ENCODE assay signal across 24 mouse cellular contexts in genomic region chr13:11025918-11026317, GRCm38 (mm10).
DNase-seq lines count a peak whose midpoint lies in the region; ATAC-seq and TF ChIP-seq lines count a peak whose summit lies in the region.
"Had no signal": no experiment of that assay in that cellular context is flagged by ENCODE, and none has a peak within 500 bp of the region (broad histone marks: within the 10 kb centered on the region; RNA-seq: fewer than 3 reads in every experiment).

No protein-coding gene starts in this region.

- H3K27me3 ChIP-seq in hindbrain, embryonic 16.5 days (replicated peaks; ENCODE audit: control insufficient read depth, insufficient read depth, low read length): no peaks in the 10 kb centered on the region
- no peaks in the 10 kb centered on the region for H3K27me3 ChIP-seq in hindbrain, embryonic 10.5 days (ENCODE audit: insufficient read depth, poor library complexity, severe bottlenecking)
- H3K27me3 ChIP-seq in midbrain, postnatal 0 days (ENCODE audit: insufficient read depth, low read length): no peaks in the 10 kb centered on the region
- no peaks in the 10 kb centered on the region for H3K27me3 ChIP-seq in midbrain, embryonic 10.5 days (ENCODE audit: low read depth, poor library complexity, severe bottlenecking)
- H3K27me3 ChIP-seq: embryonic facial prominence, embryonic 12.5 days; hindbrain, embryonic 15.5 days; intestine, embryonic 15.5 days; limb, embryonic 13.5 days; lung, embryonic 15.5 days had no signal

- no peak overlapping the region for H3K4me2 ChIP-seq in hindbrain, embryonic 16.5 days (ENCODE audit: low read length)
- no peak overlapping the region for H3K4me2 ChIP-seq in midbrain, postnatal 0 days (ENCODE audit: low read depth, low read length, poor library complexity, severe bottlenecking)
- H3K4me2 ChIP-seq: embryonic facial prominence, embryonic 12.5 days; hindbrain, embryonic 15.5 days; intestine, embryonic 15.5 days; limb, embryonic 13.5 days; liver, embryonic 11.5 days; lung, embryonic 15.5 days; midbrain, embryonic 11.5 days had no signal

- ATAC-seq in hindbrain, embryonic 16.5 days: peak; percentile 56; the same call in 1 of the 2 replicates
- ATAC-seq in midbrain, postnatal 0 days (ENCODE audit: low FRiP score): no peak
- ATAC-seq: forebrain, embryonic 14.5 days; intestine, embryonic 15.5 days had no signal

- H3K27ac ChIP-seq in hindbrain, embryonic 16.5 days (ENCODE audit: low read depth, low read length): no peak overlapping the region
- no peak overlapping the region for H3K27ac ChIP-seq in hindbrain, embryonic 10.5 days
- H3K27ac ChIP-seq in midbrain, postnatal 0 days (ENCODE audit: low read depth, low read length): no peak overlapping the region
- H3K27ac ChIP-seq in midbrain, embryonic 10.5 days (replicated peaks): no peak overlapping the region
- H3K27ac ChIP-seq: embryonic facial prominence, embryonic 12.5 days; hindbrain, embryonic 15.5 days; intestine, embryonic 15.5 days; layer of hippocampus, adult 2 months; limb, embryonic 13.5 days; lung, embryonic 15.5 days had no signal

- TF ChIP-seq CTCF in midbrain, postnatal 0 days (IDR thresholded peaks at IDR 0.05): peak; percentile 41

- no peak overlapping the region for H3K4me3 ChIP-seq in hindbrain, embryonic 16.5 days (ENCODE audit: low read length)
- no peak overlapping the region for H3K4me3 ChIP-seq in hindbrain, embryonic 10.5 days
- H3K4me3 ChIP-seq in midbrain, postnatal 0 days (ENCODE audit: low read depth, low read length): no peak overlapping the region
- no peak overlapping the region for H3K4me3 ChIP-seq in midbrain, embryonic 10.5 days
- H3K4me3 ChIP-seq: embryonic facial prominence, embryonic 12.5 days; hindbrain, embryonic 15.5 days; intestine, embryonic 15.5 days; layer of hippocampus, adult 2 months; limb, embryonic 13.5 days; lung, embryonic 15.5 days had no signal

- 58% methylated on average over 3 of the region's 3 CpGs for WGBS in hindbrain, embryonic 16.5 days
- WGBS in hindbrain, embryonic 10.5 days: 82% methylated on average over 3 of the region's 3 CpGs
- WGBS in midbrain, postnatal 0 days: 57% methylated on average over 3 of the region's 3 CpGs
- WGBS in midbrain, embryonic 10.5 days: 84% methylated on average over 3 of the region's 3 CpGs

- H3K4me1 ChIP-seq in hindbrain, embryonic 16.5 days (ENCODE audit: control insufficient read depth, insufficient read depth, low read depth, low read length): no peaks in the 10 kb centered on the region
- H3K4me1 ChIP-seq in hindbrain, embryonic 10.5 days (replicated peaks): no peaks in the 10 kb centered on the region
- no peaks in the 10 kb centered on the region for H3K4me1 ChIP-seq in midbrain, postnatal 0 days (ENCODE audit: insufficient read depth, low read length)
- no peaks in the 10 kb centered on the region for H3K4me1 ChIP-seq in midbrain, embryonic 10.5 days
- H3K4me1 ChIP-seq: embryonic facial prominence, embryonic 12.5 days; intestine, embryonic 15.5 days; limb, embryonic 13.5 days; lung, embryonic 15.5 days had no signal

- H3K9ac ChIP-seq in hindbrain, embryonic 16.5 days (ENCODE audit: low read depth, low read length): no peak overlapping the region
- no peak overlapping the region for H3K9ac ChIP-seq in midbrain, postnatal 0 days (replicated peaks; ENCODE audit: low read length, poor library complexity, severe bottlenecking)
- H3K9ac ChIP-seq: embryonic facial prominence, embryonic 12.5 days; hindbrain, embryonic 15.5 days; intestine, embryonic 15.5 days; limb, embryonic 13.5 days; lung, embryonic 15.5 days had no signal

- no peak for DNase-seq in hindbrain, embryonic 10.5 days (ENCODE audit: low spot score)
- DNase-seq in midbrain, postnatal 0 days (ENCODE audit: low spot score): peak; percentile 15
- no peak for DNase-seq in midbrain, embryonic 10.5 days (ENCODE audit: low spot score)
- peak; percentile 2 to 19 for DNase-seq in frontal cortex, postnatal 36 days (ENCODE audit: low spot score in 2 of 2)
- DNase-seq in cerebellum, adult 11-12 months: no peak
- DNase-seq: adrenal gland, adult 2 months; adrenal gland, postnatal 36 days; B cell, adult 2 months; cerebellum, adult 9-11 months; embryo, embryonic 11 days; gastrocnemius, postnatal 14 days; heart, postnatal 14 days; kidney, adult 2 months; kidney, postnatal 36 days had no signal

- H3K9me3 ChIP-seq in hindbrain, embryonic 16.5 days (ENCODE audit: control insufficient read depth, low read length): no peaks in the 10 kb centered on the region
- no peaks in the 10 kb centered on the region for H3K9me3 ChIP-seq in hindbrain, embryonic 10.5 days
- no peaks in the 10 kb centered on the region for H3K9me3 ChIP-seq in midbrain, postnatal 0 days (ENCODE audit: low read length)
- H3K9me3 ChIP-seq in midbrain, embryonic 10.5 days (replicated peaks): no peaks in the 10 kb centered on the region
- H3K9me3 ChIP-seq: embryonic facial prominence, embryonic 12.5 days; hindbrain, embryonic 15.5 days; intestine, embryonic 15.5 days; limb, embryonic 13.5 days; lung, embryonic 15.5 days had no signal

- no peaks in the 10 kb centered on the region for H3K36me3 ChIP-seq in hindbrain, embryonic 16.5 days (ENCODE audit: control insufficient read depth, insufficient read depth, low read length)
- H3K36me3 ChIP-seq in hindbrain, embryonic 10.5 days: no peaks in the 10 kb centered on the region
- H3K36me3 ChIP-seq in midbrain, postnatal 0 days (ENCODE audit: insufficient read depth, low read length): no peaks in the 10 kb centered on the region
- H3K36me3 ChIP-seq in midbrain, embryonic 10.5 days: no peaks in the 10 kb centered on the region
- H3K36me3 ChIP-seq: embryonic facial prominence, embryonic 12.5 days; hindbrain, embryonic 15.5 days; intestine, embryonic 15.5 days; limb, embryonic 13.5 days; lung, embryonic 15.5 days had no signal

Comparison
In these comparisons a context has a peak if more than half of its experiments do, and no peak if none do; other contexts are left out.
1. DNase-seq: peak in midbrain, postnatal 0 days (single experiment) and frontal cortex, postnatal 36 days (2 of 2); none in hindbrain, embryonic 10.5 days (single experiment), midbrain, embryonic 10.5 days (single experiment) and cerebellum, adult 11-12 months (single experiment).